Mouse (Mus musculus) left cerebral cortex, adult 11 months (tissue): ENCODE results near the gene Rnf167.

Experiments
- DNase-seq: peaks from one replicate; pipeline ENCODE4 v3.0.0; 2022; ENCODE audit warnings: low spot score

Gene Rnf167

DNA sequence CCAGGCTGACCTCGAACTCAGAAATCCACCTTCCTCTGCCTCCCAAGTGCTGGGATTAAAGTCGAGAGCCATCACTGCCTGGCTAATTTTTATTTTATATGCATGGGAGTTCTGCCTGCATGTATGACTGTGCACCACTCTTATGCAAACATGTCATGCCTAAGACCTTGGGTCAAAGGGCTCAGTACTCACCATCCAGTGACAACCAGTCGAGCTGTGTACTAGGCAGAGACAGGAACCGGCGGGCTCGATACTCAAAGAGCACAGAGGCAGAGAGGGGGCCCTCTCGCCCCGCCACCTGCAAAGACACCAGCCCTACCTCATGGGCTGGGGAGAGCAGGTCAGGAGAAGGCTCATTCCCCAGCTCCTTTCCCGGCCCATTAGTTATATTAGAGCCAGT lies 31.1 kb downstream of the Rnf167 start:
- DNase-seq, result no peak

DNA sequence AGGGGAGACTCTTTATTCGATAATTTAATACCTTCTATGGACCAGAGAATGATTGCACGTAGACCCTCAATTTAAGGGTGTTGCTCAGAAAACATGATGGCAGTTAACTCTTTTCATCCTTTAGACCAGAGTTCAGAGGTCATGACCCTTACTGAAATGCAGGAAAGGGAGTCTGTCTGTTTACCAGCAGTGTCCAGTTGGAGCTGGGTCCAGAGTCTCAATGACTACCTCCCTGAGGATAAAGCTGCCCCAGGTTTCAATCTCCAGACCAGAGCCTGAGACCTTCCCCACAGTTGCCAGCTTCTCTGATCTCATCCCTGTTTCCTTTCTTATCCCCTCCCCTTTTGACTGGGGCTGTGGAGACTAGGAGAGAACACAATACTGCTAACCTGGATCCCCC lies 31.5 kb downstream of the Rnf167 start:
- no peak for DNase-seq

DNA sequence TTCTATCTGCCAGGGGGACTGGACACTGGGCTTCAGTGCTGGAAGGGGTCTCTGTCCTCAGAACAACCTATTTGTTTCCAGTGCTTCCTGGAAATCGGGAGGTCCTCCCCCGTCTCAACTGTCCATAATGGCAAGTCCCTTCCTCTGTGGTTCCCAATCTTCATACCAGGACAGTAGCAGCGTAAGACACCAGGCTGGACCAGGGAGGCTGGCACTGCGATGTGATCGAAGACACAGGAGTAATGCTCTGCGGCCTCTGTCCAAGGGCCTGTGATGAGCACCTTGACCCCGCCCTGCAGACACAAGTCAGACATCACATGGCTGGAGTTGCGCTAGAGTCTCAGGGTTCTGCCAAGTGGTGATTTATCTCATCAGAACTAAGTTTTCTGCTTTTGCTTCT lies 32.3 kb downstream of the Rnf167 start:
- DNase-seq, result no peak

DNA sequence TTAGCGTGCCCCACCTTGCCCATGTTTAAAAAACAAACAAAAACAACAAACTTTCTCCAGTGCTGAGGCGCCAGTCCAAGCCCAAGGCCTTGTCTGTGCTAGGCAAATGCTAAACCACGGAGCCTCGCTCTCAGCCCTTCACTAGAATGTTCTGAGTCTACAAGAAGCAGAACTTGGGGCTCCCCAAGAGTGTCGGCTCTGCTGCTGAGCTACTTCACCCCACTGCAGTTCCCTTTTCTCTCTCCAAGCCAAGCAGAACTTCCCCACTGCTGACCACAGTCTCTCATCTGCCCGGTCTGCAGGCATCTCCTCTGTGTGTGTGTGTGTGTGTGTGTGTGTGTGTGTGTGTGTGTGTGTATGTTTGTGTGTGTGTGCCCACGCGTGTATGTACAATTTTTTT lies 32.9 kb downstream of the Rnf167 start:
- no peak for DNase-seq

DNA sequence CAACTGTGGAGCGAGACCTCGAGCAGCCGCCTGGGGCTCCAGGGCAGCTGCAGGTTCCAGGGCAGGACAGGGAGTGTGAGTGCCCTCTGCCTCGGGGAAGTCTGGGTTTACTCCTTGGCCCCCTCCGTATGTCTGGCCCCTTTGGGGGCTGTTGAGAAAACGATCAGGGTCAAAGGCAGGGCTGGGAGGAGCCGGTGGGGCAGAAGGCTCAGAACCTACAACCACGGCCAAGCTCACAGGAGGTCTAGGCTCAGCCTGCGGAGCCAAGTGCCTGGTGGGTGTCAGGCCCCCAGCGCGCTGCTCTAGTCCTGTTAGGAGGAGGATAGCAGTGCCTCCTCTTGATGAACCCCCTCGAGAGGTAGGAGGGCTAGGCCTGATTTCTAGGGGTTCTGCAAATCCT lies 34.1 kb downstream of the Rnf167 start:
- DNase-seq, result no peak

DNA sequence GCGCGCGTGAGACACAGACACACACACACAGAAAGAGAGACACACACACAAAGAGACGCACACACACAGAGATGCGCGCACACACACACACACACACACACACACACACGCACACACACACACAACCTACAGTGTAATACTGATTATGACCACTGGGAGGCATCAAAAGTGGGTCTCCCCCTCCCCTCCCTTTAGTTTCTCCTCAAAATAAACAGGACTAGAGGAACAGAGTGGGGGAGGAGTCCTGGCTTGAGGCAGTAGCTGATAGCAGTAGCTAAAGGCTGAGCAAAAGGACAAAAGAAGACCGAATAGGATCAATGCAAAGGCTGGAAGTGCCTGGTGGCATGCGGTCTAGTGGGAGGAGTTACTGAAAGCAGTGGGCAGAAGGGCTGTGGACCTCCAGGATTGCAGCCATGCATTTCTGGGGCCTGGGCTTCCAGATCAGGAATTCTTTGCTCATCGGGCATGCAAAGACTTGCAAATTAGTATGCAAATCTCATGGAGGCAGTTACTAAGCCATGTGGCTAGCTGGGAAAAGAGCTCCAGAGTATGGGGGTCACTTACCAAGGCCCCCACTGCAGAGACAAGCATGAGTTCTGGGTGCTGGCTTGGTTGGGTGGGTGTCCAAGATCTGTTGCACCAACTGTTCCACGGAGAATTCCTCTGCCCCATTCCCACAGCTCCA lies 35.0 kb downstream of the Rnf167 start:
- no peak for DNase-seq

DNA sequence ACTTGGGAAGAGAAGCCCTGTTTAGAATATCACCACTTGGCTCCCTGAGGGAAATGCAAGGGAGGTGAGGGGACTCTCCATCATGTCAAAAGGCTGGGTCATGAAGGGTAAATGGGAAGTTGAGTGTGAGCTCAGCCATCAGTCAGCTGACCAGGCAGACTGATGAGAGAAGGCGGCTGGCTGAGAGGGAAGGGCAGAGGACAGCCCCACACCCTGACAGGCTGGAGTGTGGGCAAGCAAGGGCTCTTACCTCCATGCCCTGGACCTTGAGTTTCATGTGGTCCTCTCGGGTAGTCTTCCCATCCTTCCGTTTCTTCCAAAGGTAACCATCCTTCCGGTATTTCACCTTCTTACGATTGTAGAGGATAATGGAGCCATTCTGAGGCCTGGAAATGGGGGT lies 36.6 kb downstream of the Rnf167 start:
- DNase-seq, result no peak

DNA sequence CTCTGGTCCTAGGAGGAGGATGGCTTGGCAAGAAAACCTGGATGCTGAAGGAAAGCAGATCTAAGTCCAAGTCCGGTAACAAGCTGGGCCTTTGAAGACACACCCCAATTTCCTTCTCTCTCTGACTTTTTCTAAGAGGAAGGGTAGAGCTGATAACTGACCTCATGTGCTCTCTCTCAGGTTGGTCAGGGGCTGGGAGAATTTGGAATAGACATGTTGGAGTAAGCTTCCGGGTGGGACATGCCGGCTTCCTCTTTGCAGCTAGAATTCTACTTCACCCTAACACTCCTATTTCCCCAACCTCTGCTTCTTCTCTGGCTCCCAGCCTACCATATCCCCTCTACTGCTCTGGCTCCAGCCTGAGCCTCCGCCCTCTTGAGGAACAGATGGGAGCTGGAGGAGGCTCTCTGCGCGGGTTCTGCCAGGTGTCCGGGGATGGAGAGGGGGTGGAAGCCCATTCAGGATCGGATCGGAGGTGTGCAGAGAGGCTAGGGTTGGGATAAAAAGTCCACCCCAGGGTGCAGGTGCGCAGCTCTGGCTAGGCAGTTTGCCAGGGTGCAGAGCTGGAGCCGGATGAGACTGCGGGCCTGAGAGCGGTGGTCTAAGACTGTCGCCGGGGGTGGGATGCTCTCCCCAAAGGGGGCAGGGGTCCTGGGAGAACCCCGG lies 40.0 kb downstream of the Rnf167 start:
- DNase-seq, result no peak

DNA sequence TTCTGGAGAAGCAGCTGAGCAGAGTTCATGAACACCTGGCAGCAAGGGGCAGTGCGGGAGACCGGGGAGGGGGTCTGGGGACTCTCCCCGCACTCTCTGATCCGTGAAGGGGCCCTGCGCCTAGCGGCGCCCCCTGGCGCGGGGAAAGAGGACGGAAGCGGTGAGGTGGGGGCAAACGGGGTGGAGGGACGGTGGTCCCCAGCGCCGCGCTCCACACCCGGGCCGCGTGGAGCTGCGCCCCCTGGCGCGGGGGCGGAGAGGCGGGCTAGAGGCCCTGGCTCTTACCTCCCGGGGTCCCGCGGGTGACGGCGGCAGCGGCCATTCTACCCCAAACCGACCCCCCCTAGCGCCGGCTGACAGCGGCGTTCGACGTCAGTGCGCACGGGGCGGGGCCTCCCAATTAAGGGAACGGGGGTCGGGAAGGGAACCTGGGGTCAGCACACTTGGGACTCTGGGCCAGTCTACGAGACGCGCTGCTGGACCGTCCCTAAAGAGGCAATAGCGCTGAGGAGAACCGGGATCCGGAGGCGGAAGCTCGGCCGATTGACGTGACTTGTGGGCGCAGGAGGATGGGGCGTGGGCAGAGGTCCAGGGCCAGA lies 40.7 kb downstream of the Rnf167 start, which contains the start of gene Camta2:
Gene Camta2, minus strand, starts transcription at position 505 of the 599 bp plus-strand sequence.
- DNase-seq, result no peak

DNA sequence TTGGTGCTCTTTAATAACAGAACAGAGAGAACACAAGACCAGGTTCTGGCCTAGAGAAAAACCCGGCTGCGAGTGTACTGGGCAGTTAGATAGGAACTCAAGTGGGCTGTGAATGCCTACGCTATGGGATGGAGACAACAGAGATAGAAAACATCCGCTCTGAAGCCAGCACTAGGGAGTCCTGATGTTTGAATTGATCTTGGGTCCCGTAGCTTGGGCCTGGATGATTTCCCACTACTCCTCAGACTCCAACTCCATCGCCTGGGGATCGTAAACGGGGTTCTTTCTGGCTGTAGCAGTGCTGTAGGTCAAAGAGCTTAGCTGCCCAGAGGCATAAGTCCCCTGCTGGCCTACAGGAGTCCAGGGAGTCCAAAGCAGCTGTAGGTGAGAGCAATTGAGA lies 41.3 kb downstream of the Rnf167 start:
- DNase-seq, result no peak

DNA sequence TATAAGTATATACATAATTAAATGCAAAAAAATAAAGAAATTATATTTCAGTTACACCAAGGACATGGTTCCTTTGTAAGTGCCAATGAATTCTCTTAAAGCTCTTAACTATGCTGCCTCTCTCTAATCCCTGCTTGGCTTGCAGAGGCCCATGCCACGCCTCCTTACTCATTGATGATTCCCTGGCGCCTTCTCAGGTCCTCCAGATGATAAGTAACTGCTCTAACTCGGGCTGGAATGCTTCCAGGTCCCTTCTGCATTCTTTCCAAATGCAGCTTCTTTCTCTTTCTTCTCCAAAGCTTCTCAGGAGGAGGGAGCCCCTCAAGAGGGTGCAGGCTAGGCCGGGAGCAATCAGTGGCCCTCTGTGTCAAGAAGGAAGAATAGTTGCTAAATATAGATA lies 42.5 kb downstream of the Rnf167 start:
- no peak for DNase-seq

DNA sequence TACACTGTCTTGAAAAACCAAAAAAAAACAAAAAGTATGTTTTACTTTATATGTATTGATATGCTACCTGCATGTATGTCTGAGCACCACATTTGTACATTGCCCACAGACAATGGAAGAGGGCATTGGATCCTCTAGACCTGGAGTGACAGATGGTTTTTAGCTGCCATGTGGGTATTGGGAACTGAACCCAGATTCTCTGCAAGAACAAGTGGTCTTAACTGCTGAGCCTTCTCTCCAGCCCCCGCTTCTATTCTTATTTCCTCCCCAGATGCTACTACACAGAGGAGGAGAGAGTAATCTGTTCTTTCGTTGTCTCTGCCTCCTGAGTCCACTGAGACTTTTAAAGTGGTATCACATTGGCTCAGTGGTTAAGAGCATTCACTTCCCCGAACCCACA lies 46.5 kb downstream of the Rnf167 start:
- no peak for DNase-seq

DNA sequence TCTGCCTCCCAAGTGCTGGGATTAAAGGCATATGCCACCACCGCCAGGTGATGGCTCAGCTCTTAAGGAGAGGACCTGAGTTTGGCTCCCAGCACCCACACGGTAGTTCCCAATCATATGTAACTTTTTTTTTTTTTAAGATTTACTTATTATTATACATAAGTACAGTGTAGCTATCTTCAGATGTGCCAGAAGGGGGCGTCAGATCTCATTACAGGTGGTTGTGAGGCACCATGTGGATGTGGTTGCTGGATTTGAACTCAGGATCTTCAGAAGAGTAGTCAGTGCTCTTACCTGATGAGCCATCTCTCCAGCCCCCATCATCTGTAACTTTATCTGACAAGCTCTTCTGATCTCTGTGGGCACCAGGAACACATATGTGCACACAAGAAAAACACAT lies 50.3 kb downstream of the Rnf167 start:
- no peak for DNase-seq

DNA sequence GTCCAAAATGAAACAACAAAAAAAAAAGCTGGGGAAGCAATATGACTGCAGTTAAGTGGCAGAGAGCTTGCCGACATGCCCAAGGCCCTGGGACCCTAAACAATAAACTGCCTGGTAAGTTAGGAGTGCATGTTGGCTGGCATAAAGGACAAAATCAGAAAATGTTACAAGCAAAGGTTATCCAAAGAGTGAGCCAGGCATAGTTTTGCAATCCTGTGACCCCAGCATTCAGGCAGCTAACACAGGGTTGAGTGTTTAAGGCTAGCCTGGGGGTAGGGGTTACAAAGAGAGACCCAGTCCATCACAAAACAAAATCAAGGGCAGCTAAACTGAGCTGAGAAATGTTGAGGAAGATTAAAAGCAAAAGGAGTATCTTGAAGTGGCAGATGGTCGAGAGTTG lies 52.0 kb downstream of the Rnf167 start:
- no peak for DNase-seq

DNA sequence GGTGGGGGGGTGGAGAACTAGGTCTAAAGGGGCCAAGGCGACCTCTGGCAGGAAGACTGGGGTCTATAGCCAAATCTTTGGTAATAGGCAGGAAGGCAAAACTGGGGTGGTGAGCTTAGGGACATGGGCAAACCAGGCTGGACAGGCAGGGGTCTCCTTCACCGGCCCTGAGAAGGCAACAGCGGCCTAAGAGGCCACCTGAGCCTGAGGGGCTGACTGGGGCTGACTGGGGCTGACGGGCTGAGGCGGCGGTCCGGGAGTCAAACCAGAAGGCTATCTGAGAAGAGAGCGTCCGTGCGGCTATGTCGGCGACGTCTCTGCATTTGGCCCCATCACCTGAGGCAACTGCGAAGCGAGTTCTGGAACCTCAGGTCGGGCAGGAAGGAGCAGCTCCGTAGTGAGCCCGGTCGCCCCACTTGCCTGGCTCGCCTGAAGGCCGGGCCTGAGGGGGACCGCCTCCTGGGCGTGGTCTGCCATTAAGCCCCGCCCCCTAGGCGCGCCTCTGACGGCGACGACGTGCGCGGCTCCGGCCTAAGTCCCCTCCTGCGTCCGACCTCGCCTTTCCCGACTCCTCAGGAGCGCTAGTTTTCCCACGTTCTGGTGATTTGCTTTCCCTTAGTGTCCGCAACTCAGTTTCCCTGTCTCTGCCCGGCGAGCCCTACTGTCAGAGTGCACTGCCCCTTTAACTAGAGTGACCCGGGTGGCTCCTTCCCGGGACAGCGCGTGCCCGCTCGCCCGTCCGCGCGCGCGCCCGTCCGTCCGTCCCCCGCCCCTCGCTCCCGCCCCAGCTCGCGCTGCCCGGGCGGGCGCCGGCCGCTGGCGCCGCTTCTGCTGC lies 52.9 kb downstream of the Rnf167 start, which contains the start of the genes Inca1 and Kif1c:
Gene Inca1, minus strand, starts transcription at position 434 of the 835 bp plus-strand sequence.
Gene Kif1c, plus strand, starts transcription at position 827 of the 835 bp plus-strand sequence.
- peak; percentile 86 for DNase-seq

DNA sequence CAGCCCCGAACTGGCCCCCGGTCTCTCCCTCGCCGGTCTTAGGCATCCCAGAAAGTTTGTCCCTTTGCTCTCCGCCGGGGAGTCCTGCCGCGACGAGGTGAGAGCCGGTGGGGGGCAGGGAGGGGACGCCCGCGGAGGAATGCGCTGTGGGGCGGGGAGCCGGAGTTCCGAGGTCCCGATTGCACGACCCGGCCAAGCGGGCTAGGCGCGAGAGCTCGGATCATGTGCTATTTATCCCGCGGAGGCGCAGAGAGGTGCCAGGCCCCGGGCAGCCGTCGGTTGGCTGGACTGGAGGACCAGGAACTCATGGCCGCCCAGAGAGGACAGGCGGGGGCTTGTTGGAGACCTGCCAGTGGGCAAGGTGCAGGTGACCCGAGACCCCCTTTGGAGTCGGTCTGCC lies 53.6 kb downstream of the Rnf167 start:
- no peak for DNase-seq
